Mouse (Mus musculus) forebrain, embryonic 11.5 days (tissue): Measurements from ENCODE around the gene Cd9. TPM values are rescaled to one million over a fixed set of nuclear protein-coding genes. Genes with fewer than 3 reads are reported as not detected.

Source experiments
- polyA plus RNA-seq: library from polyadenylated mRNA; unstranded; fragments of >200 nt; fragmentation: Nextera tagmentation; extraction: Ambion mirVana; gene quantifications from 2 replicates; pipeline ENCODE4 v1.2.1, GENCODE M21; 2014

The Cd9 gene
- polyA plus RNA-seq, 1 experiment from 2014 or later: 47.4 TPM

Other genes starting within 250 kb of the Cd9 start
- gene Tuba3a, start 208.7 kb downstream of the Cd9 start, polyA plus RNA-seq: not detected in 2 replicates
- gene Ltbr, start 180.9 kb downstream of the Cd9 start, polyA plus RNA-seq: 15.6 and 16.6 TPM in 2 replicates
- 0.21 and 0.28 TPM in 2 replicates for gene Scnn1a, start 174.1 kb downstream of the Cd9 start, polyA plus RNA-seq
- gene Tnfrsf1a, start 145.4 kb downstream of the Cd9 start, polyA plus RNA-seq: 24.0 and 25.9 TPM in 2 replicates
- gene Plekhg6, start 114.0 kb downstream of the Cd9 start, polyA plus RNA-seq: 0.12 and 0.19 TPM in 2 replicates
- 9.0 and 11.7 TPM in 2 replicates for gene Vwf, start 52.0 kb upstream of the Cd9 start, polyA plus RNA-seq
- 0.28 and 0.44 TPM in 2 replicates for gene Ano2, start 195.6 kb upstream of the Cd9 start, polyA plus RNA-seq